Mouse (Mus musculus) natural killer cell, adult 2 months (primary cell): Measurements from ENCODE around the gene Cbarp.
A peak's percentile ranks its signal among the peaks of the same experiment; 100 is the strongest.
"Not testable (repeated sequence)": the region's sequence is repeated elsewhere in the genome, so short reads cannot be mapped to it uniquely, and the experiment has no call there.

Experiments
- DNase-seq, 2 experiments: peaks; one replicate each; pipeline ENCODE4 v3.0.0; 2022; ENCODE audit warnings: low spot score in 2 of 2

Gene Cbarp

GRCm38 (mm10) chr10:80170052-80170451 is 29.4 kb upstream of the Cbarp start:
- no peak for DNase-seq

DNA sequence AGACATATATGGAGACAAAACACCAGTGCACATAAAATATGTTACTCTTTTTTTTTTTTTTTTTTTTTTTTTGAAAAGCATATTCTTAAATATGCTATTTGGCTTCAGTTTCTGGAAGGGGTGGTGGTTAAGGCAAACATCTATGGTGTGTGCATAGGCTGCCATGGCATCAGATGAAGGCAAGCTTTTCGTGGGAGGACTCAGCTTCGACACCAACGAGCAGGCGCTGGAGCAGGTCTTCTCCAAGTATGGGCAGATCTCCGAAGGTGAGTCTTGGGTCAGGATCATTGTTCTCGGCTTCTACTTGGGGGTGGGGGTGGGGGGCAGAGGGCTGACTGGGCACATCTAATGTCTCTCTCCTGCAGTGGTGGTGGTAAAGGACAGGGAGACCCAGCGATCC is 29.0 kb upstream of the Cbarp start:
- DNase-seq: no peak

- DNase-seq: no peak
Observed at GRCm38 (mm10) chr10:80169070-80169469, 28.4 kb upstream of the Cbarp start.

GRCm38 (mm10) chr10:80168038-80168661 is 27.5 kb upstream of the Cbarp start:
- DNase-seq: peak; percentile 90

DNA sequence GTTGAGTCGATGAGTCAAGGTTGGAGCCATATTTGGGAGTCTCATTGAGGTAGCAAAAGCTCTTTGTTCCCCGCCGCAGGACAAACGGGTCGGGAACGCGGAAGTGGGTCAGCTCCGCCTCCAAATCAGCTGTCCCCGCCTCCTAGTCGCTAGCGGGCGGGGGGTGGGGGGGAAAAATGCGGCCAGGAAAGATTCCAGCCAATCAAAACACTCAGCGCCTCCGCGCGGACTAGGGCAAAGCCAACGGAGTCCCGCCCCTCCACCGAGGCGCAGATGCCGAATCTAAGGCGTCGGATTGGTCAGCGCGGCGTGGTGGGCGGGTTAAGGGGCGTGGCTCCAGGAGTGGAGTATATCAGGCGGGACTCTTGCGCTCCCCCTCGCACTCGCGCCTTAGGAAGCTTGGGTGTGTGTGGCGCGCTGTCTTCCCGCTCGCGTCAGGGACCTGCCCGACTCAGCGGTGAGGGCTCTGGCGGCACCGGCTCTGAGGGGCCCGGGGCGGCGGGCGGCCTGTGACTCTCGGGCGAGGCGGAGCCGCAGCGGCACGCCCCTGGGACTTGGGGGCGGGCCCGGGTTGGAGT is 26.9 kb upstream of the Cbarp start:
- DNase-seq: peak; percentile 99

- not testable (repeated sequence) for DNase-seq
Observed at GRCm38 (mm10) chr10:80166136-80166535, 25.5 kb upstream of the Cbarp start.

DNA sequence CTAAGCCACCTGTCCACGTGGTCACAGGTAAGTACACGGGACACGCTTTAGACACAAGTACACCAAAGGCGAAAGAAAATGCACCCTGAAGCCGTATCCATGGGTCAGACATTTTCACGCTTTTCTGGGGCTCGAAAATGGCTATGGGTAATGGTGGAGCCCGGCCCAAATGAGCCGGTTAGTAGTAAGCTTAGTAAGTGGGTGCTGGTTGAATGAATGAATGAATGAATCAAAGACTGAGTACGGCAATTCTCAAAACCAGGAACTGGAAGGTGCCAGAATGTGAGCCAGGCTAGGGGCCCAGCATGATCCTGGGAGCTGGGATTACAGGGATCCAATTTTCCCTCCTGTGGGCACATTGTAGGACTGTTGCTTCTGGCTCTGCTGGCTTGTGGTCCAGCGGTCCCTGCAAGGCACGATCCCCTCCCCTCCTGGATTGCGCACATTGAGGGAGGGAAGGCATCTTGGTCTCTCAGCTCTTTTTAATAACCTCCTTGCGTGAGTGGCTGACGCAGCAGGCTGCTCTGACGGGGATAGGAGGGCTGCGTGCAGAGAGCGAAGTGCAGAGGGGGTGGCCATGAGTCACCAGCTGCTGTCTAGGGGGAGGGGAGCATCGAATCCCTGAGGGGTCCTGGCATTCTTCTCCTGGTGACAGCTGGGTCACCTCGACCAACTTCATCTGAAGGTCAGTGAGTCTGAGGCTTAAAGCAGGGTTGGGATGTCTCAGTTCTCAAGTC is 24.9 kb upstream of the Cbarp start, which contains the start of gene Cirbp:
Cirbp (plus strand) TSS at position 594 of the 737 bp plus-strand sequence.
- DNase-seq: no peak

DNA sequence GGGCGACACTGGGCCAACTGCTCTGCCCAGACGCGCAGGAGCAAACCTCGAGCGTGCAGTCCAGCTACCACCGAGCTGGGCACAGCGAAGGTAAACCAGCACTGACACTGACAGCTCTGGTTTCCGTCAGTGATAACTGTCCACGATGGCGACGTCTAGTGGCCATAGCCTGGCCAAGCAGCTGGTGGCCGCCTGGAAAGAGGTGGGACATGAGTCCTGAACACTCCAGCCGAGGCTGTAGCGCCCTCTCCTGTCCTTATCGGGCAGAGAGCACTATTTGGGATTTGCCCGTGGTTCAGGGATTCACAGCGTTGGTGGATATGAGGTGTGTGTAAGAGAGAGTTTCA is 24.3 kb upstream of the Cbarp start:
- DNase-seq: peak; percentile 96

DNA sequence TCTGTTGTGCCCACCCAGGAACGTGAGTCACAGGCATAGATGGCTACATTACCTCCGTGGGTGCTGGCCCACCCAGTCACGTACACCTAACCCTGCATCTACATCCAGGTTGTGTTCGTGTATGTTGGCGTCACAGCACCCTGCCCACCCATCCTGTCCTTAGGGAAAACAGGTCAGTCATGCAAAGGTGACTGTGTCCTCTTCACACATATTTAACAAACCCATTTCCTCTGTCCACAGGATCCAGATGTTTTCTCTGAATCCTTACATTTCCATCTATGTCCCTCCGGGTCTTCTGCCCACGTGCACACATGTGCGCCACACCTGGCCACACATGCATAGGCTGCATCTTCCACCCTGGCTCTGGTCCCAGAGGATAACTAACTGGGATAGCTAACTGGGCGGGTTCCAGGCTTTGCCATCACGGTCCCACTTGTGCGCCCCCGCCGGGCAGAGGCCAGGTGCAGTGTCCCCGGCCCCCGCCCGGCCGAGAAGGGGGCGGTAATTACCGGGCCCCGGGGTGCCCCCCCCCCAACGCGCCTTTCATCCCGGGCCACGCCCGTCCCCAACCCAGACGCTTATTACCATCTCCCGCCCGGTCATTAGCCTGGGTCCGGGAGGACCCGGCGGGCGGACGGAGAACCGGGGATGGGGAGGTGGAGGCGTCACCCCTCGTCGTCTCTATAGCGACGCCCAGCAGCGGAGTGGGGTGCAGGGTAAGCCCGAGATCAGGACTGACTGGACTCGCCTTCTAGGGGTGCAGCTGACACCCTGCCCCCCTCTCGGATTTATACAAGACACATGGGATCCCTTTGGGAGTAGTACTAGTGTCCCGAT is 23.7 kb upstream of the Cbarp start:
- DNase-seq: no peak

- no peak for DNase-seq
Observed at GRCm38 (mm10) chr10:80163721-80164120, 23.1 kb upstream of the Cbarp start.

DNA sequence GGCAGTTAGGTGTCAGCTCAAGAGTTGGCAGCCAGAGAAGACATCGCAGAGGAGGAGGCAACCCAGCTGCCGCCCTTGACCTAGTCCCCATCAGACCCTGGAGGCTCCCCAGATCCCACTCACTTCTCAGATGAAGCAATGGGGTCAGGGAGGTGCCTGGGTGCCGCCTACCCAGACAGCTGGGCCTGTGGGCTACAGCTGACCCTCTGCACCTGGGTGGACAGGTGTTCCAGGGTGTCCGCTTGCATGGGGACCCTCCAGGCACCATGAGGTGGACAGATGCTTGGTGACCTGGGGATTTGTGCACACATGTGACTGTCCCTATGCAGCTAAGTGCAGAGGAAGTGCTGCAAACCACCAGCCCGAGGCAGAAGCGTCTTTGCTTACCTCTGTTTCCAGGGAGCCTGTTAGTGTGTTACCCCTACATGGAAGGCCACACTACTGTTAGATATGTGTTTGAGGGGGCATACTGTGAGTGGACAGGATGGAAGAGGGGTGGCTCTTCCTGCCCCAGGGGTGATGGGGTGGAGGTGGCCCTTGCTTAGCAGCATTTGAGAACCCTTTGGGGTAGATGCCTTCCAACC is 22.2 kb upstream of the Cbarp start:
- DNase-seq: no peak

GRCm38 (mm10) chr10:80162243-80162608 is 21.6 kb upstream of the Cbarp start:
- no peak for DNase-seq

GRCm38 (mm10) chr10:80161522-80162242 is 21.0 kb upstream of the Cbarp start:
- no peak for DNase-seq

DNA sequence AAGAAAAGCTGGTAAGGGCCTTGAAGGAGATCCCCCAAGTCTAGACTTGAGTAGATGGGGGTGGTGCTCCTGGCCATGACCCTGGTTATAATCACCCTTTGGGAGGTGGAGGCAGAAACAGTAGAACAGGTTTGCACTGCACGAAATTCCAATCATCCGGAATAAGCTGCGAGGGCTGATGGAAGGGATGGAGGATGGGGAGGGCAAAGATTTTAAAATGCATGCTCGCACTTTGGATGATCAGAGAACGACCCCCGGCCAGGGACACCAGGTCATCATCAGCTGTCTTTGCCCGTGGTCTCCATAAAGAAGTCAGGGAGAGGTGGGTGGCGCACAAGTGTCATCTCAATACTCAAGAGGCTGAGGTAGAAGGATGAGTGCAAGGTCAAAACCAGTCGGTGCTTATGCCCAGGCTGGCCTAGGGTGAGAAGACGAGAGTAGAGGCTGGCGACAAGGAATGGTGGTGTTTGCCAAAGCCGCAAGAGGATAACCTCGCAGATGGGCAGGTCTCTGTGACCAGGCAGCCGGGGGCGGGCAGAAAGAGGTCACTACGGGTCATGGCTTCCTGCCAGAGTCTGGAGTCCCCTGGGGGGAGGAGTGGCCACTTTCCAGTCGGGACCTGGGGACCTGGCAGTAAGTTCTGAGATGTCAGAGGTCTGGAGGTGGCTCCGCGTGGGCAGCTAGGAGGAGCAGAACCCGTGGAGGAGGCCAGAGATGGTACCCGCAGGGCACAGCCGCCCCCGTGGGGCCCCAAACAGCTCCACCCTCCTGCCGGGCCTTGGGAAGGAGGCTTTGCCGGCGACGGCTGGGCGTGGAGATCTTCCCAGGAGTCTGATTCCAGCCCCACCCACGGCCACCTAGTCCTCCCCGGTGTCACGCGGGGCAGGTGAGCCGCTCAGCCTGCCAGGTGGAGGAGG is 20.1 kb upstream of the Cbarp start:
- DNase-seq: peak; percentile 71 to 76

- peak; percentile 99 to 100 for DNase-seq
Observed at GRCm38 (mm10) chr10:80159561-80160454, 19.2 kb upstream of the Cbarp start.

GRCm38 (mm10) chr10:80159021-80159560 is 18.5 kb upstream of the Cbarp start:
- no peak for DNase-seq

- DNase-seq: peak; percentile 71 to 72
Observed at GRCm38 (mm10) chr10:80158307-80158986, 17.8 kb upstream of the Cbarp start.
